In the genomic region with DNA sequence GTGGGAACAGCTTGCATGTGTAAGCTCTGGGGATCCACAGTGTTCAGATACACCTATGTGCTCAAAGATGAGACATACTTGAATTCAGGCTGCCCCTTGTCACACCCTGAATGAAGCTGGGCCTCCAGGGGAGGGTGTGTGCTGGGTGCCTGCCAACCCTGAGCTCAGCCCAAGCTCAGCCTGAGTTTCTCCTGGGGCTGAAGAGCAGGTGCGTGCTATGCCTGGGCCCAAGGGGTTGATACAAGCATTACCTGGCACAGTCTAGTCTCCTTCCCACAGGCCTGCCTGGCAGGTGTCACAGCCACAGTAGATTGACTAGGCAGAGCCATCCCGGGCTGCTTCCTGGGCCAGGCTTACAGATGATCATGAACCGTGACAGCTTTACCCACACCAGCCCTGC, we compare ENCODE assay signal across 23 mouse cellular contexts. TPM values are rescaled to one million over a fixed set of nuclear protein-coding genes. Genes with fewer than 3 reads are reported as not detected.
"Had no signal": no experiment of that assay in that cellular context is flagged by ENCODE, and none has a peak within 500 bp of the region (broad histone marks: within the 10 kb centered on the region; RNA-seq: fewer than 3 reads in every experiment).

Gene Mslnl (plus strand): TSS at position 298 of the 400 bp plus-strand sequence.

- DNase-seq: kidney, adult 2 months; kidney, postnatal 25 days; layer of hippocampus, adult 9-11 months; liver, postnatal 0 days; lung, postnatal 36 days; midbrain, embryonic 14.5 days; right cerebral cortex, adult 18-20 months; right cerebral cortex, postnatal 14 days; thymus, postnatal 36 days had no signal

- H3K9ac ChIP-seq: limb, embryonic 15.5 days; liver, embryonic 14.5 days; liver, postnatal 0 days; lung, embryonic 15.5 days; neural tube, embryonic 12.5 days; neural tube, embryonic 15.5 days had no signal

- H3K4me2 ChIP-seq: limb, embryonic 15.5 days; liver, embryonic 11.5 days; lung, embryonic 15.5 days; neural tube, embryonic 12.5 days; neural tube, embryonic 15.5 days had no signal

- ATAC-seq: intestine, postnatal 0 days; liver, postnatal 0 days had no signal

- H3K27ac ChIP-seq: kidney, postnatal 0 days; layer of hippocampus, adult 2 months; limb, embryonic 15.5 days; liver, embryonic 14.5 days; lung, embryonic 15.5 days; midbrain, embryonic 10.5 days; neural tube, embryonic 12.5 days; neural tube, embryonic 15.5 days had no signal

- H3K27me3 ChIP-seq: lung, embryonic 15.5 days; neural tube, embryonic 12.5 days; neural tube, embryonic 15.5 days had no signal

- H3K4me1 ChIP-seq: megakaryocyte, embryonic 14.5 days; neural tube, embryonic 15.5 days had no signal

- H3K4me3 ChIP-seq: layer of hippocampus, adult 2 months; limb, embryonic 15.5 days; lung, embryonic 15.5 days; megakaryocyte, embryonic 14.5 days; midbrain, embryonic 10.5 days; neural tube, embryonic 12.5 days; neural tube, embryonic 15.5 days had no signal

- H3K9me3 ChIP-seq: limb, embryonic 15.5 days; lung, embryonic 15.5 days; megakaryocyte, embryonic 14.5 days; midbrain, embryonic 10.5 days; neural tube, embryonic 12.5 days; neural tube, embryonic 15.5 days had no signal

- H3K36me3 ChIP-seq: neural tube, embryonic 15.5 days had no signal

RNA-seq across cellular contexts. Expression of gene Mslnl, which starts in this region (rescaled TPM):
- polyA plus RNA-seq: intestine, embryonic 14.5 days; intestine, postnatal 0 days; kidney, adult 2 months; kidney, embryonic 14.5 days; kidney, postnatal 0 days; limb, embryonic 11.5 days; liver, embryonic 11.5 days; liver, embryonic 14.5 days; liver, postnatal 0 days; midbrain, embryonic 10.5 days; midbrain, embryonic 14.5 days; neural tube, embryonic 12.5 days; neural tube, embryonic 15.5 days had no signal
